Mouse (Mus musculus) spleen, adult 2 months (tissue): ENCODE data around the gene Wdr26.

Experiments used
- CTCF ChIP-seq: fragments of 200-500 bp; IDR thresholded peaks from 2 replicates; pipeline ENCODE4 v1.5.1; 2011; ENCODE audit warnings: mild to moderate bottlenecking, inconsistent platforms; ENCODE audit not compliant: insufficient read depth, insufficient read length, insufficient replicate concordance; ENCODE audit errors: extremely low read depth
- POLR2A ChIP-seq: fragments of 200-500 bp; IDR thresholded peaks from 2 replicates; pipeline ENCODE4 v1.6.1; 2011; ENCODE audit warnings: low read depth, low read length, inconsistent platforms

GRCm38 (mm10) chr1:181259056-181259455 lies 47.3 kb upstream of the Wdr26 start:
- TF ChIP-seq CTCF = no peak
- TF ChIP-seq POLR2A = no peak
